Mouse (Mus musculus) forelimb bud, embryonic 11.5 days (tissue): ENCODE results near the gene Asic4.

Source experiments
- DNase-seq: peaks from one replicate; pipeline ENCODE4 v3.0.0-alpha.2; 2012; ENCODE audit warnings: low read depth, low spot score

Gene Asic4

GRCm38 (mm10) chr1:75463652-75464204 is 13.5 kb downstream of the Asic4 start:
- no peak for DNase-seq

GRCm38 (mm10) chr1:75467215-75467927 is 17.1 kb downstream of the Asic4 start:
- DNase-seq, result peak; percentile 87

- DNase-seq, result no peak
Measured at GRCm38 (mm10) chr1:75469287-75469825, 19.1 kb downstream of the Asic4 start.

GRCm38 (mm10) chr1:75476441-75476840 is 26.2 kb downstream of the Asic4 start:
- no peak for DNase-seq

GRCm38 (mm10) chr1:75477264-75477965 is 27.2 kb downstream of the Asic4 start:
- peak; percentile 84 for DNase-seq

- no peak for DNase-seq
Measured at GRCm38 (mm10) chr1:75477966-75478290, 27.7 kb downstream of the Asic4 start.

GRCm38 (mm10) chr1:75478497-75478896 is 28.3 kb downstream of the Asic4 start:
- DNase-seq, result no peak

GRCm38 (mm10) chr1:75478916-75479634 is 28.8 kb downstream of the Asic4 start, which contains the start of the genes Chpf and Tmem198:
Gene Chpf (minus strand): TSS chr1:75479307.
Gene Tmem198 (plus strand): TSS chr1:75479532.
- peak; percentile 97 for DNase-seq

- no peak for DNase-seq
Measured at GRCm38 (mm10) chr1:75479635-75479989, 29.4 kb downstream of the Asic4 start.

- no peak for DNase-seq
Measured at GRCm38 (mm10) chr1:75480036-75480435, 29.8 kb downstream of the Asic4 start.

- DNase-seq, result no peak
Measured at GRCm38 (mm10) chr1:75480735-75481134, 30.5 kb downstream of the Asic4 start.

- DNase-seq, result no peak
Measured at GRCm38 (mm10) chr1:75486561-75486960, 36.3 kb downstream of the Asic4 start.

- DNase-seq, result no peak
Measured at GRCm38 (mm10) chr1:75487040-75487404, 36.8 kb downstream of the Asic4 start.

GRCm38 (mm10) chr1:75487405-75488161 is 37.3 kb downstream of the Asic4 start:
- peak; percentile 69 for DNase-seq

- DNase-seq, result no peak
Measured at GRCm38 (mm10) chr1:75490785-75491551, 40.7 kb downstream of the Asic4 start.

GRCm38 (mm10) chr1:75492579-75493170 is 42.4 kb downstream of the Asic4 start:
- DNase-seq, result no peak

- DNase-seq, result peak; percentile 57
Measured at GRCm38 (mm10) chr1:75494878-75495548, 44.8 kb downstream of the Asic4 start.

GRCm38 (mm10) chr1:75498897-75499296 is 48.7 kb downstream of the Asic4 start:
- no peak for DNase-seq

- no peak for DNase-seq
Measured at GRCm38 (mm10) chr1:75499441-75499840, 49.2 kb downstream of the Asic4 start.

GRCm38 (mm10) chr1:75501905-75502304 is 51.7 kb downstream of the Asic4 start:
- DNase-seq, result no peak
